Mouse (Mus musculus): Measurements from ENCODE around the gene Brd3os. TPM values are rescaled to one million over a fixed set of nuclear protein-coding genes. Genes with fewer than 3 reads are reported as not detected.

Brd3os gene
- polyA plus RNA-seq, 1 experiment from 2014 or later: 5.5 TPM

DNA sequence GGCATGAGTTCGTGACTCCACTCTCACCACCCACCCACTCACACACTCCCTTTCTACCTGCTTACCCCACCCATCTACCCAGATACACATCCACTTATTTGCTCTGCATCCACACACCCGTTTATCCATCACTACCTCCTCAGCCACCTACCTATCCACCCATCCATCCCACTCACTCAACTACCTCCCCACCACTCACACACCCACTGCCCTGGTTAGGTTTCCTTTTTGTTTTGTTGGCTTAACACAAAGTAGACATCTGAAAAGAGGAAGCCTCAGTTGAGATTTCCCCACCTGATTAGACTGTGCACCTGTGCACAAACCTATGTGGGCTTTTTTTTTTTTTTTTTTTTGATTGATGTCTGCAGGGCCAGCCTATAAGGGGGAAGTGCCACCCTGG is 9.5 kb upstream of the Brd3os start:
- Histone ChIP-seq H3K9me3 (ENCODE audit: control insufficient read depth, low read length) (no peaks in the 10 kb centered on the region), H3K4me1 (ENCODE audit: control insufficient read depth, insufficient read depth, low read length) (peaks cover 4% of the 10 kb centered on the region), H3K9ac (ENCODE audit: low read depth, low read length) (no peak overlapping the region), H3K4me2 (ENCODE audit: low read depth, low read length) (no peak overlapping the region), H3K27ac (ENCODE audit: low read length) (no peak overlapping the region), H3K27me3 (replicated peaks; ENCODE audit: control insufficient read depth, insufficient read depth, low read length) (no peaks in the 10 kb centered on the region), H3K4me3 (ENCODE audit: low read length) (no peak overlapping the region), H3K36me3 (ENCODE audit: control insufficient read depth, insufficient read depth, low read length) (no peaks in the 10 kb centered on the region)
- 67% methylated on average over 2 of the region's 2 CpGs for WGBS
- ATAC-seq: no peak

DNA sequence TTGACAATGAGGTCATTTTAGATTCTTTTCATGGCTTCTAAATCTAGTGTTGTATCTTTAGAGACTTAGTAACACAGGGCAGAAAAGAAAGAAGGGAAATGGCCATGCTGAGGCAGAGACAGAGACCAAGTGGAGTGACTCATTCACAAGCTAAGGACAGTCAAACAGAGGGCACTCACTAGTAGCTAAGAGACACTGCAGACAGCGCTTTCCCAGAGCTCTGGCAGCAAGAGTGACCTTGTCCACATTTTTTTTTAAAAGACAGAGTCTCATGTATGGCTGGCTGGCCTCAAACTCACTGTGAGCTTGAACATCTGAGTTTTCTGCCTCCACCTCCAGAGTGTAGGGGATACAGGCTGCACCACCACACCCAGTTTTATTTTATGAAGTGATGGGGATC is 4.2 kb upstream of the Brd3os start:
- ATAC-seq: no peak
- 62% methylated on average over 1 of the region's 1 CpGs for WGBS
- H3K9ac ChIP-seq (ENCODE audit: low read depth, low read length): no peak overlapping the region
- no peak overlapping the region for H3K27ac ChIP-seq (ENCODE audit: low read length)
- H3K4me2 ChIP-seq (ENCODE audit: low read depth, low read length): no peak overlapping the region
- H3K27me3 ChIP-seq (replicated peaks; ENCODE audit: control insufficient read depth, insufficient read depth, low read length): no peaks in the 10 kb centered on the region
- no peak overlapping the region for H3K4me3 ChIP-seq (ENCODE audit: low read length)
- no peaks in the 10 kb centered on the region for H3K9me3 ChIP-seq (ENCODE audit: control insufficient read depth, low read length)
- no peaks in the 10 kb centered on the region for H3K36me3 ChIP-seq (ENCODE audit: control insufficient read depth, insufficient read depth, low read length)
- H3K4me1 ChIP-seq (ENCODE audit: control insufficient read depth, insufficient read depth, low read length): peaks cover 5% of the 10 kb centered on the region; the same call in 1 of the 2 replicates

DNA sequence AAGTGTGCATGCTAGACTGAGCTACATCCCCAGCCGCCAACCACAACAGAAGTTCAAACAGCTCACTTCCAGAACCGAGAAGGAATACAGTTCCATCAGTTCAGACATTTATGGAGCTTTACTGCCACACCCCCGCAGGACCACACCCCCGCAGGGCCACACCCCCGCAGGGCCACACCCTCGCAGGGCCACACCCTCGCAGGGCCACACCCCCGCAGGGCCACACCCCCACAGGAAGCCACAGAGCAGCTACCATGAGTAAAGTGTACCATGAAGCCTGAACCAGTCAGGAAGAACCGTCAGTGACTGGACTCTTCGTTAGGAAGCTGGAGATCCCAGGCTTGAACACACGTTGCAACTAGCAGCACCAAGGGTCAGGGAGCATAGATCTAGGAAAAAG is 3.8 kb upstream of the Brd3os start:
- no peak overlapping the region for H3K4me2 ChIP-seq (ENCODE audit: low read depth, low read length)
- H3K4me1 ChIP-seq (ENCODE audit: control insufficient read depth, insufficient read depth, low read length): peaks cover 9% of the 10 kb centered on the region; the same call in 1 of the 2 replicates
- 18% methylated on average over 11 of the region's 11 CpGs for WGBS
- H3K4me3 ChIP-seq (ENCODE audit: low read length): no peak overlapping the region
- H3K36me3 ChIP-seq (ENCODE audit: control insufficient read depth, insufficient read depth, low read length): no peaks in the 10 kb centered on the region
- no peak overlapping the region for H3K9ac ChIP-seq (ENCODE audit: low read depth, low read length)
- no peak for ATAC-seq
- no peaks in the 10 kb centered on the region for H3K9me3 ChIP-seq (ENCODE audit: control insufficient read depth, low read length)
- H3K27ac ChIP-seq (ENCODE audit: low read length): no peak overlapping the region
- no peaks in the 10 kb centered on the region for H3K27me3 ChIP-seq (replicated peaks; ENCODE audit: control insufficient read depth, insufficient read depth, low read length)

DNA sequence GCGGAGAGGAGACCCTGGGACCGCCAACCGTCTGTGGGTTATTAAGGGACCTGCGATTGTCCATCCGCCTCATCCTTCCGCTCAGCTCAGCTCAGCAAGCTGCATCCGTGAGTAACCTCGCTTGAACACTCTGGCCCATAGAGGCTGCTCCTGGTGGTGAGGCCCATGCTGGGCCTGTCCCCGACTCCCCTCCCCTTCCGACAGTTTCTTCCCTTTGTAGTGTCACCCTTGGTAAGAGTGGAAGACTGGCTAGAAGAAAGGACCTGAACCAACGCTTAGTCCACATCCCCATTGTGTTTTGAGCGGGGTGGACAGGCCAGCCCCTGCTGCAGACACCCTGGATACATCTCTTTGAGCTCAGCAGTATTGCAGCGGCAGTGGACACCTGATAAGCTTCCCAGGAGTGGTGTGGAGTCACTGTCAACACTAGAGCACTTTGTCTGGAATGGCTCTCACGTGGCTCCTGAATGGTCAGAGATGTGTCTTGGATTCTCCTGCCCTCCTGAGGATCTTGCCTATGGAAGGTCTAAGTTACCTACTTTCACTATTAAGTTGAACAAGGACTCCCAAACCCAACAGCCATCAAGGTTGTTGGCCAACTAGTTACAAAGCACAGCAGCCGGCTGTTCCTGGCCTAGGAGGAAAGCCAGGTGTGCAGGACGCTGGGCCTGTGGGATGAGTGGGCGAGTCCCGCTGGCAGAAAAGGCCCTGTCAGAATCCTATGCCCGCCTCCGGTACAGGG is 755 bp downstream of the Brd3os start:
- H3K4me1 ChIP-seq (ENCODE audit: control insufficient read depth, insufficient read depth, low read length): peaks cover 11% of the 10 kb centered on the region; the same call in 1 of the 2 replicates
- no peaks in the 10 kb centered on the region for H3K9me3 ChIP-seq (ENCODE audit: control insufficient read depth, low read length)
- no peaks in the 10 kb centered on the region for H3K27me3 ChIP-seq (replicated peaks; ENCODE audit: control insufficient read depth, insufficient read depth, low read length)
- H3K4me2 ChIP-seq (ENCODE audit: low read depth, low read length): peak overlapping the region; percentile 86
- peaks cover 7% of the 10 kb centered on the region; the same call in 1 of the 2 replicates for H3K36me3 ChIP-seq (ENCODE audit: control insufficient read depth, insufficient read depth, low read length)
- H3K27ac ChIP-seq (ENCODE audit: low read length): peak overlapping the region; percentile 3
- H3K4me3 ChIP-seq (ENCODE audit: low read length): peak overlapping the region; percentile 59
- 31% methylated on average over 20 of the region's 20 CpGs for WGBS
- peak overlapping the region; percentile 69 for H3K9ac ChIP-seq (ENCODE audit: low read depth, low read length)
- peak; percentile 51 for ATAC-seq

DNA sequence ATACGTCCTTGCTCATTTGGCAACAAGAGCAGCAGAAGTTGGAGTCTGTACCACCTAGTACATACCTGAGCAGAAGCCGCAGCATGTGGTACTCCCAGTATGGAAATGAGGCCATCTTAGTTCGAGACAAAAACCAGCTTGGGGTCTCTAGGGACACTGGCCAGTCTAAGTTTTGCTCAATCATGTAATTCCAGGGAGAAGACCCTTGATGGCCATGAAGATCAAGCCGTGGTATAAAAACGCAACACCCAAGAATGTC is 1.3 kb downstream of the Brd3os start:
- H3K36me3 ChIP-seq (ENCODE audit: control insufficient read depth, insufficient read depth, low read length): peaks cover 12% of the 10 kb centered on the region
- no peaks in the 10 kb centered on the region for H3K9me3 ChIP-seq (ENCODE audit: control insufficient read depth, low read length)
- H3K27me3 ChIP-seq (replicated peaks; ENCODE audit: control insufficient read depth, insufficient read depth, low read length): no peaks in the 10 kb centered on the region
- H3K4me3 ChIP-seq (ENCODE audit: low read length): no peak overlapping the region
- 76% methylated on average over 5 of the region's 5 CpGs for WGBS
- no peak overlapping the region for H3K27ac ChIP-seq (ENCODE audit: low read length)
- ATAC-seq: no peak
- peaks cover 9% of the 10 kb centered on the region; the same call in 1 of the 2 replicates for H3K4me1 ChIP-seq (ENCODE audit: control insufficient read depth, insufficient read depth, low read length)
- H3K4me2 ChIP-seq (ENCODE audit: low read depth, low read length): no peak overlapping the region
- H3K9ac ChIP-seq (ENCODE audit: low read depth, low read length): no peak overlapping the region

DNA sequence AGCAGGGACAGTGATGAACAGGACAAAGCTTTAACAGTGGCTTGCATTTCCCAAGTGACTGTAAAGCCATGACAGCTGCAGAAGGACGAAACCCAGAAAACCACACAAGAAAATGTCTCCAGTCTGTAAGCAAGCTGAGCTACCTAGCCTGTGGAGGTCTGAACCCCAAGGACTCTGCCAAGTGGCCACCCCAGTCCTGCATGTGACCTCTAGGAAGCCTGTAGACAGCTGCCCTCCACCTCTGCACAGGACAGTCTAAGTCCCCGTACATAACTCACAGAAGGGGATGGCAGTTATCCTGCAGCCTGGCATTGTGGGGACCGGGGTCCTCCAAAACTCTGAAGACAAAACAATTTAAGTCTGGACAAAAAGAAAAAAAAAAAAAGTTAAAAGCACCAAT is 3.8 kb downstream of the Brd3os start:
- WGBS: 86% methylated on average over 3 of the region's 3 CpGs
- Histone ChIP-seq H3K9me3 (ENCODE audit: control insufficient read depth, low read length) (no peaks in the 10 kb centered on the region), H3K4me2 (ENCODE audit: low read depth, low read length) (no peak overlapping the region), H3K9ac (ENCODE audit: low read depth, low read length) (no peak overlapping the region), H3K4me1 (ENCODE audit: control insufficient read depth, insufficient read depth, low read length) (0 out of 2 replicates have a peak, but pooled peaks cover 8% of the 10 kb centered on the region), H3K27ac (ENCODE audit: low read length) (no peak overlapping the region), H3K4me3 (ENCODE audit: low read length) (no peak overlapping the region), H3K27me3 (replicated peaks; ENCODE audit: control insufficient read depth, insufficient read depth, low read length) (no peaks in the 10 kb centered on the region), H3K36me3 (ENCODE audit: control insufficient read depth, insufficient read depth, low read length) (peaks cover 23% of the 10 kb centered on the region)
- no peak for ATAC-seq

DNA sequence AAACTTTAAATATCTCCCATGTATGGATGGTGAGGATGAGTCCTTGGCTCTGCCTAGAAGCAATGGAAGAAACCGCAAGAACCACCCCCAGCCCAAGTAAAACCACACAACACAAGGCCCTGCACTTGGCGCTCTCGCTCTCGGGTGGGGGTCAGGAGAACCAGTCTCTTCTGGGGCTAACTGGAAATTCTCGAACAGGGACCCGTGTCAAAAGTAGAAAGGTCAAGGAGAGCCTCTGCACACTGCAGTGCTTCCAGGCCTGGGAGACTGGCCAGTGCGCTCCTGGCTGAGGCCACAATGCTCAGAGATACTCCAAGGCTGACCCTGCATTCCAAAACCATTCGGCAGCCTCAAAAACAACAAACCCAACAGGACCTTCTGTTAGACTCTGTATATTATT is 4.7 kb downstream of the Brd3os start:
- WGBS: 90% methylated on average over 8 of the region's 8 CpGs
- no peak overlapping the region for H3K4me3 ChIP-seq (ENCODE audit: low read length)
- H3K4me1 ChIP-seq (ENCODE audit: control insufficient read depth, insufficient read depth, low read length): 0 out of 2 replicates have a peak, but pooled peaks cover 7% of the 10 kb centered on the region
- H3K9me3 ChIP-seq (ENCODE audit: control insufficient read depth, low read length): no peaks in the 10 kb centered on the region
- no peak overlapping the region for H3K27ac ChIP-seq (ENCODE audit: low read length)
- no peak overlapping the region for H3K4me2 ChIP-seq (ENCODE audit: low read depth, low read length)
- no peak for ATAC-seq
- no peaks in the 10 kb centered on the region for H3K27me3 ChIP-seq (replicated peaks; ENCODE audit: control insufficient read depth, insufficient read depth, low read length)
- H3K9ac ChIP-seq (ENCODE audit: low read depth, low read length): no peak overlapping the region
- peaks cover 23% of the 10 kb centered on the region for H3K36me3 ChIP-seq (ENCODE audit: control insufficient read depth, insufficient read depth, low read length)

DNA sequence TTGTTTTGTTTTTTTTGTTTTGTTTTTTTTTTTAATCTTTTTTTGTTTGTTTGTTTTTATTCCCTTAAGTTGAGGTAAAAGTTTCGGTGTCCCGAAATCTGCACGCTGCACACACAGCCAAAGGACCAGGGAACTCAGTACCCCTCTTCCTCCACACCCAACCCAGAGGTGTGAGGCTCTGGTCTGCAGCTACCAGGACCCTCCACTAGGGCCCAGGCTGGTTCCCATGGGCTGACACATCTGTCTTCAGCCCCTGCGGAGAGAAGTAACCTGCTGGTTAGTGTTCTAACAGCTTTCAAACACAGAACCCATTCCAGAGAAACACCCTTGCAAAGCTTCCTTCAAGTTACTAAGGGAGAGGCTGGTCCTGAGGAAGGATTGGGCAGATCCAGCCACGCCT is 5.7 kb downstream of the Brd3os start:
- no peak overlapping the region for H3K4me3 ChIP-seq (ENCODE audit: low read length)
- peaks cover 26% of the 10 kb centered on the region for H3K36me3 ChIP-seq (ENCODE audit: control insufficient read depth, insufficient read depth, low read length)
- no peak overlapping the region for H3K9ac ChIP-seq (ENCODE audit: low read depth, low read length)
- H3K9me3 ChIP-seq (ENCODE audit: control insufficient read depth, low read length): no peaks in the 10 kb centered on the region
- H3K4me2 ChIP-seq (ENCODE audit: low read depth, low read length): no peak overlapping the region
- 0 out of 2 replicates have a peak, but pooled peaks cover 6% of the 10 kb centered on the region for H3K4me1 ChIP-seq (ENCODE audit: control insufficient read depth, insufficient read depth, low read length)
- no peak for ATAC-seq
- 89% methylated on average over 5 of the region's 5 CpGs for WGBS
- H3K27ac ChIP-seq (ENCODE audit: low read length): no peak overlapping the region
- no peaks in the 10 kb centered on the region for H3K27me3 ChIP-seq (replicated peaks; ENCODE audit: control insufficient read depth, insufficient read depth, low read length)

DNA sequence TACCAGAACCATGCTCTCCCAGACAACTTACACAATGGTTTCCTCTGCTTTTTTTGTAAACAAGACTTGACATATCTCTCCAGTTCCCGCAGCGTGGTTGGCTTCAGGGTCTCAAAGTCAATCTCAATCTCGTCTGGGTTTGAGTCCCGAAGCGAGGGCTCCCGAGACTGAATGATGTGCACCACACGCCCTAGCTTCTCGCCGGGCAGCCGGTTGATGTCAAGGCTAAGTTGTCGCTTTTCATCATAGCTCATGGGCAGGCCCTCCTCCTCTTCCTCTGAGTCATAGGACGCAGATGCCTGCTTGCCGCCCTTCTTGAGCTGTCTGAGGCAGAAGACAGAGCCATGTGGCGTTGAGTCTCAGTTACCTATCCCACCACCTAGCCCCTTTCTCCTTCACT is 8.1 kb downstream of the Brd3os start:
- Histone ChIP-seq H3K4me3 (ENCODE audit: low read length) (no peak overlapping the region), H3K4me2 (ENCODE audit: low read depth, low read length) (no peak overlapping the region), H3K36me3 (ENCODE audit: control insufficient read depth, insufficient read depth, low read length) (peaks cover 31% of the 10 kb centered on the region), H3K27ac (ENCODE audit: low read length) (no peak overlapping the region), H3K27me3 (replicated peaks; ENCODE audit: control insufficient read depth, insufficient read depth, low read length) (no peaks in the 10 kb centered on the region), H3K9me3 (ENCODE audit: control insufficient read depth, low read length) (no peaks in the 10 kb centered on the region), H3K4me1 (ENCODE audit: control insufficient read depth, insufficient read depth, low read length) (no peaks in the 10 kb centered on the region), H3K9ac (ENCODE audit: low read depth, low read length) (no peak overlapping the region)
- WGBS: 67% methylated on average over 14 of the region's 14 CpGs
- ATAC-seq: no peak

DNA sequence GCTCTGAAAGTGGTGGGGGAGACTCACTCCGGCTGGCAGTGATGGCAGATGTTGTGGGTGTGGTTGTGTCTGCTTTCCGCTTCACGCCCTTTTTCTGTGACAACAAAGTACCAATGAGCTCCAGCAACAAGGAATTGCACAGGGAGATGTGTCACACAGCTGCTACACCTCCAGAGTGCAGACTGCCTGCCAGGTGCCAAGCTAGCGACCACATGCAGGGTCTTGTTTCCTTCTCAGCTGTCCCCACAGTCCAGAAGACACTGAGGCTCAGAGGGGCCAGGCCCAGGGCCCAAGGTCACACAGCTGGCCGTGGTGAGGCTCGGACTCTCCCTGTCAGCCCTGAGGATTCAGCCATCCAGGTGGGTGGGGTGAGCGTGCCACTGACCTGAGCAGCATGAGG is 17.6 kb downstream of the Brd3os start:
- Histone ChIP-seq H3K27ac (ENCODE audit: low read length) (no peak overlapping the region), H3K4me1 (ENCODE audit: control insufficient read depth, insufficient read depth, low read length) (0 out of 2 replicates have a peak, but pooled peaks cover 4% of the 10 kb centered on the region), H3K9ac (ENCODE audit: low read depth, low read length) (no peak overlapping the region), H3K36me3 (ENCODE audit: control insufficient read depth, insufficient read depth, low read length) (peaks cover 42% of the 10 kb centered on the region), H3K4me3 (ENCODE audit: low read length) (no peak overlapping the region), H3K9me3 (ENCODE audit: control insufficient read depth, low read length) (no peaks in the 10 kb centered on the region), H3K27me3 (replicated peaks; ENCODE audit: control insufficient read depth, insufficient read depth, low read length) (no peaks in the 10 kb centered on the region), H3K4me2 (ENCODE audit: low read depth, low read length) (no peak overlapping the region)
- ATAC-seq: no peak
- 82% methylated on average over 7 of the region's 7 CpGs for WGBS
